Mouse (Mus musculus): ENCODE data around the gene Mlh3. TPM values are rescaled to one million over a fixed set of nuclear protein-coding genes. Genes with fewer than 3 reads are reported as not detected.
A peak's percentile ranks its signal among the peaks of the same experiment; 100 is the strongest.

Mlh3 gene
- polyA plus RNA-seq, 1 experiment from 2014 or later, result 11.8 TPM

DNA sequence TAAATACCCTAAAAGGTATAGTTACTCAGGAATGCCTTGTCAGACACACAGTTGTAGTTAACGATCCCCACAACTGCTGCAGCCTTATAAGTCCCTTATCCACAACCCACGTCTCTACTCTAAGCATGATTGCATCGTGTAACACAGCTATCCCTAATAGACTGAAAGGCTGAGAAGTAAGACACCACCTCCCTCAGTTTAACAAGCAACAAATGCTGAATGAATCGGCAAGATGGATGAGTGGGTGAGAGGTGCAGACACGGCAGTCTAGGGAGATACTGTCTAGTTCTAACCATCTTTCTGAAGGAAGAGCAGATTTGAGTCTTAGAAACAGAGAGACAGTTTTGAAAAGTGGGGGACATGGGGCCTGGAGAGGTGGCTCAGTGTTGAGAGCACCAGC lies 7.2 kb downstream of the Mlh3 start:
- Histone ChIP-seq H3K36me3 (ENCODE audit: control insufficient read depth, insufficient read depth, low read length) (peaks cover under 1% of the 10 kb centered on the region; the same call in 1 of the 2 replicates), H3K4me1 (ENCODE audit: control insufficient read depth, insufficient read depth, low read length) (0 out of 2 replicates have a peak, but pooled peaks cover 6% of the 10 kb centered on the region), H3K9ac (replicated peaks; ENCODE audit: low read depth, low read length) (no peak overlapping the region), H3K4me2 (ENCODE audit: low read depth, low read length) (no peak overlapping the region), H3K27me3 (ENCODE audit: control insufficient read depth, insufficient read depth, low read length) (no peaks in the 10 kb centered on the region), H3K27ac (ENCODE audit: low read depth, low read length) (no peak overlapping the region), H3K9me3 (ENCODE audit: control insufficient read depth, low read length) (no peaks in the 10 kb centered on the region), H3K4me3 (ENCODE audit: low read depth, low read length) (no peak overlapping the region)
- ATAC-seq (ENCODE audit: low read depth), result no peak
- 81% methylated on average over 5 of the region's 5 CpGs for WGBS

DNA sequence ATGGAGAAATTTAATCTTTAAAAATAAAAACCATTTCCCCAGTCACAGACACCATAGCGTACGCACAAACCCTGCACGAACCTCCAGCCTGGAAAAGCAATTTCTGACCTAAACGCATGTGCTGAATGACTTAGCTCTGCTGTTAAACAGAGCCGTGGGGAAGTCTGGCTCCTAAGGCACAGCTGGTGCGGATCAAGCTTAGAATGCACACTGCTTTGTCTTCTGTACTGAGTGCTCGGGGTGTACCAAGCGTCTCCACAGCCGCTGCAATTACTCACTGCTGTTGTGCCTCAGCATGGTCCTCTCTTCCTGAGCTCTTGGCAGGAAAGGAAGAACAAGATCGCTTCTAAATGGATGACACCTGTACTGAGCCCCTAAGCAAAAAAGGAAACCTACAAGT lies 7.9 kb downstream of the Mlh3 start:
- 39% methylated on average over 10 of the region's 10 CpGs for WGBS
- Histone ChIP-seq H3K27me3 (ENCODE audit: control insufficient read depth, insufficient read depth, low read length) (no peaks in the 10 kb centered on the region), H3K9ac (replicated peaks; ENCODE audit: low read depth, low read length) (no peak overlapping the region), H3K36me3 (ENCODE audit: control insufficient read depth, insufficient read depth, low read length) (0 out of 2 replicates have a peak, but pooled peaks cover 5% of the 10 kb centered on the region), H3K4me1 (ENCODE audit: control insufficient read depth, insufficient read depth, low read length) (0 out of 2 replicates have a peak, but pooled peaks cover 6% of the 10 kb centered on the region), H3K27ac (ENCODE audit: low read depth, low read length) (no peak overlapping the region), H3K9me3 (ENCODE audit: control insufficient read depth, low read length) (no peaks in the 10 kb centered on the region), H3K4me3 (ENCODE audit: low read depth, low read length) (no peak overlapping the region), H3K4me2 (ENCODE audit: low read depth, low read length) (no peak overlapping the region)
- no peak for ATAC-seq (ENCODE audit: low read depth)

DNA sequence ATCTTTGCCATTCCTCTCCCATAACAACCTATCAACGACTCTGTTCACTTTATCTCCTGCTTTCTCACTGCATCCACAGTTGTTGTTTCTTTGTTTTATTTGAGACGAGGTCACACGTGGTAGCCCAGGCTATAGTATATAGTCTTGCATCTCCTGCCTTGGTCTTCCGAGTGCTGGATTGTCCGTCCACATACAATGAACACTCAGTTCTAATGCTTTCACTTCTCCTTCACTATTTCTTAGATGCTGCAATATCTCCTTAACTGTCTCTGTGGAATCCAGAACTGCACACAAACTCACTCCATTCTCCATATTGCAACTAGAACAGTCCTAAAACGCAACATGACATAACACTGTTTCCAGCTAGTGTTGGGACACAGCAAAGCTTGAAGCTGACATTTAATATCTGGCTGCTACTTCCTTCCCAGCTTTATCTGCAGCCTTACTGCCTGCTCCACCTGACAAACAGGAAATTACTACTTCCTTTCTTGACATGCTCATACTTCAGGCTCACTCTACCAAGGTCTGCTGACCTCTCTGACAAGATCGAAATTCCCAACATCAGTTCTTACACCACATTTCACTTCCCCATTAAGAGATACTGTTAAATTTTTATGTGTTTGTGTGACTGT lies 13.3 kb downstream of the Mlh3 start:
- no peaks in the 10 kb centered on the region for H3K27me3 ChIP-seq (ENCODE audit: control insufficient read depth, insufficient read depth, low read length)
- H3K9me3 ChIP-seq (ENCODE audit: control insufficient read depth, low read length), result no peaks in the 10 kb centered on the region
- 87% methylated on average over 7 of the region's 7 CpGs for WGBS
- H3K4me3 ChIP-seq (ENCODE audit: low read depth, low read length), result no peak overlapping the region
- no peaks in the 10 kb centered on the region for H3K4me1 ChIP-seq (ENCODE audit: control insufficient read depth, insufficient read depth, low read length)
- no peak overlapping the region for H3K27ac ChIP-seq (ENCODE audit: low read depth, low read length)
- ATAC-seq (ENCODE audit: low read depth), result no peak
- 0 out of 2 replicates have a peak, but pooled peaks cover 5% of the 10 kb centered on the region for H3K36me3 ChIP-seq (ENCODE audit: control insufficient read depth, insufficient read depth, low read length)
- H3K4me2 ChIP-seq (ENCODE audit: low read depth, low read length), result no peak overlapping the region
- H3K9ac ChIP-seq (replicated peaks; ENCODE audit: low read depth, low read length), result no peak overlapping the region

DNA sequence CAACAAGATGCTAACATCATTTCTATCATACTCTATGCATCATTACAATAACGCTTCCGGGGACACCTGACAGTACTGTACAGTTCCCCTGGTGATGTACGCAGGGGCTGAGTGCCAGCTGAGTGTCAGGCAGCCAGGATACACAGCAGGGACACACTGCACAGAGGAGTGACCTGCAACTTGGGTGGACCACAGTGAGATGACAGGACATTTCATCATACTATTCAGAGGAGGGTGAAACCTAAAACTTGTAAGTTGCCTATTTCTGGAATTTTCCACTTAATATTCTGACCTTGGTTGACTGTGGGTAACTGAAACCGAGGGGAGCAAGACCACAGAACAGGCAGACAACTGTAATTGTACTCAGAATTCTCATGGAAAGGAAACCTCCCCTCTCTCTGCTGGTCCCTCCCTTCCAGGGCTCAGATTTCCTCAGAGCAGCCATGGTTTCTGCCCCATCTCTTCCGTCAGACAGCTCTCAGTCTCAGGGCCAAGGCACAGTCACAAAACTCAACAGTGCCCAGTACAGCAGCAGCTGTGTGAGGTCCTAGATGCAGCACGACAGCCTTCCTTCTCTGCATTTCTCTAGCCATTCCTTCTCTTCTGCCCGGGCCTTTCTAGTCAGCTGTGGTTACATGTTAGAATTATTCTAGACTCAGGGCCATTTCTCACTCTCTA lies 14.2 kb downstream of the Mlh3 start:
- Histone ChIP-seq H3K9ac (replicated peaks; ENCODE audit: low read depth, low read length) (no peak overlapping the region), H3K4me1 (ENCODE audit: control insufficient read depth, insufficient read depth, low read length) (no peaks in the 10 kb centered on the region), H3K27me3 (ENCODE audit: control insufficient read depth, insufficient read depth, low read length) (no peaks in the 10 kb centered on the region), H3K27ac (ENCODE audit: low read depth, low read length) (no peak overlapping the region), H3K4me2 (ENCODE audit: low read depth, low read length) (no peak overlapping the region), H3K9me3 (ENCODE audit: control insufficient read depth, low read length) (no peaks in the 10 kb centered on the region), H3K36me3 (ENCODE audit: control insufficient read depth, insufficient read depth, low read length) (0 out of 2 replicates have a peak, but pooled peaks cover 5% of the 10 kb centered on the region), H3K4me3 (ENCODE audit: low read depth, low read length) (no peak overlapping the region)
- no peak for ATAC-seq (ENCODE audit: low read depth)
- 69% methylated on average over 7 of the region's 7 CpGs for WGBS

DNA sequence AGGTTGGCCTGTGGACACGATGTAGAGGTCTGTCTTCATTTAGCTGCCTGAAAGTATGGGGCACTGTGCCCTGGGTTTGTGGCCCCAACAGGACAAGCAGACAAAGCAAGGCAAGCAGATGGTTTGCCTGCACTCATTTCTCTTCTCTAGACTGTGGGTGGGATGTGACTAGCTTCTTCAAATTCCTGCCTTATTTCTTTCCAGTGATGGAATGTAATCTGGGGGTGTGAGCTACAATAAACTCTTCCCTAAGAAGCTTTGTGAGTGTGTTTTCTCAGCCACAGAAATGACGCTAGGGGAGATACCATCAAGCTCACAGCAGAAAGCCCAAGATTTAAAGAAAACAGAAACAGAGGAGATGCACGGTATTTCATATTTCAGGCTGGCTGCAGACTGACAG lies 18.3 kb downstream of the Mlh3 start:
- no peak overlapping the region for H3K4me2 ChIP-seq (ENCODE audit: low read depth, low read length)
- no peak overlapping the region for H3K27ac ChIP-seq (ENCODE audit: low read depth, low read length)
- H3K4me3 ChIP-seq (ENCODE audit: low read depth, low read length), result no peak overlapping the region
- WGBS, result 90% methylated on average over 3 of the region's 3 CpGs
- no peaks in the 10 kb centered on the region for H3K27me3 ChIP-seq (ENCODE audit: control insufficient read depth, insufficient read depth, low read length)
- no peaks in the 10 kb centered on the region for H3K36me3 ChIP-seq (ENCODE audit: control insufficient read depth, insufficient read depth, low read length)
- ATAC-seq (ENCODE audit: low read depth), result no peak
- no peaks in the 10 kb centered on the region for H3K4me1 ChIP-seq (ENCODE audit: control insufficient read depth, insufficient read depth, low read length)
- no peaks in the 10 kb centered on the region for H3K9me3 ChIP-seq (ENCODE audit: control insufficient read depth, low read length)
- H3K9ac ChIP-seq (replicated peaks; ENCODE audit: low read depth, low read length), result no peak overlapping the region

DNA sequence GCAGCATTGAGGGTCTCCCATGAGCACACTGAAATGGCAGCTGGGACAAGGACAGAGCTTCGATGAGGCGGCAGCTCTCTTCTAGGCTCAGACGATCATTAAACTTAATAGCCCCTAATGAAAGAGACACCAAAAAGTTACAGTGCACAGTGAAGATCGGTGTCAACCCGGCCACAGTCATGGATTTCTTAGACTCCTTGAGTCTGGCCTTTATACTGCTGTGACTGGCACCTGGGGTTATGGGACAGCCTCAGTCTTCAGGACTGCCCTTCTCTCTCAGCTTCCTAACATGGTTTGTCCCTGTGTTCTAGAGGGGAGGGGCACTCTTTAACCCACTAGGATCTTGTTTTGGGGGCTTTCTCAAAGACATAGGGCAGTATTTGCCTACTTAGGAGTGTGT lies 32.8 kb downstream of the Mlh3 start:
- no peak overlapping the region for H3K4me2 ChIP-seq (ENCODE audit: low read depth, low read length)
- no peaks in the 10 kb centered on the region for H3K27me3 ChIP-seq (ENCODE audit: control insufficient read depth, insufficient read depth, low read length)
- no peak for ATAC-seq (ENCODE audit: low read depth)
- no peak overlapping the region for H3K4me3 ChIP-seq (ENCODE audit: low read depth, low read length)
- H3K9ac ChIP-seq (replicated peaks; ENCODE audit: low read depth, low read length), result no peak overlapping the region
- 22% methylated on average over 5 of the region's 5 CpGs for WGBS
- H3K36me3 ChIP-seq (ENCODE audit: control insufficient read depth, insufficient read depth, low read length), result 0 out of 2 replicates have a peak, but pooled peaks cover 8% of the 10 kb centered on the region
- no peak overlapping the region for H3K27ac ChIP-seq (ENCODE audit: low read depth, low read length)
- H3K4me1 ChIP-seq (ENCODE audit: control insufficient read depth, insufficient read depth, low read length), result no peaks in the 10 kb centered on the region
- H3K9me3 ChIP-seq (ENCODE audit: control insufficient read depth, low read length), result no peaks in the 10 kb centered on the region

DNA sequence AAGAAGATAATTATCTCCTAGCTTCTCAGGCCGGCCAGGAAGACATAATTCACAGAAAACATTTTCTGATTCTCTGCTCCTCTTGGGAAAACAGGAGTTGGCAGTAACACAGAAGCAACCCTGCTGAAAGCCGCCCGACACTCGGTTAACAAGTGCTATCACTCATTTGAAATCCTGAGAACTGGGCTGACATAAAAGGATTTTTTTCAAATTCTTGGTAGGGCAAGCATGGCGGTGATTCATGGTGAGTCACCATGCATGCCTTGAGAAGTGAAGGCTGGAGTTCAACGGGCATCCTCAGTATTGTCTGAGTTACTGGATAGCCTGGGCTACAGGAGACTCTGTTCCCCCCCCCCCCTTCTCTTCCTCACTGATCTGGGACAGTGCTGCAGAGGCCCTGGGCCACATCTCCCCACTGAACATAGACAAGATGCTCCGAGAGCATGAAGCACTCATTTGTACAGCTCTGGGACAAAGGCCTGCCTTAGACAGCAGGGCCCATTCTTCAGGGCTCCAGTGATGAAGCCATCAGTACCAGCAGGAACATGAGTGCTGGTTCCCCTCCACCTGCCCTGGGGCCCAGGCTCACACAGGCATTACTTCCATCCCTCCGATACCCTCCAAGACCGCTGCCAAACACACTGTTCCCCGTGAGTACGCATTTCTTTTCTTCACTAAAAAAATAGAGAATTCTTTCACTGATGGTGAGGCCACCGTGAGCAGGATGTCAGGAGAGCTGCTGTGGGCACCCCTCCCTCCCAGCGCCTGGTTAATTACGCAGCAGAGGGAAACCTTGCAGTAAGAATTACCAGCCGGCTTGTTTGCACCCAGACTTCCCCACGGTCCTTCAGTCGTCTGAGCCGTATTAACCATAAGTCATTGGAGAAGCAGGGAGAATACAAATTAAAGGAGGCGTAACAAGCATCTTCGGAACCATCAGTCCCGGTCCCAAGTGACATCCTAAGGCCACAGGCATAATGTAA lies 36.7 kb downstream of the Mlh3 start:
- no peak overlapping the region for H3K4me2 ChIP-seq (ENCODE audit: low read depth, low read length)
- no peak overlapping the region; the same call in 1 of the 2 replicates for H3K9ac ChIP-seq (replicated peaks; ENCODE audit: low read depth, low read length)

DNA sequence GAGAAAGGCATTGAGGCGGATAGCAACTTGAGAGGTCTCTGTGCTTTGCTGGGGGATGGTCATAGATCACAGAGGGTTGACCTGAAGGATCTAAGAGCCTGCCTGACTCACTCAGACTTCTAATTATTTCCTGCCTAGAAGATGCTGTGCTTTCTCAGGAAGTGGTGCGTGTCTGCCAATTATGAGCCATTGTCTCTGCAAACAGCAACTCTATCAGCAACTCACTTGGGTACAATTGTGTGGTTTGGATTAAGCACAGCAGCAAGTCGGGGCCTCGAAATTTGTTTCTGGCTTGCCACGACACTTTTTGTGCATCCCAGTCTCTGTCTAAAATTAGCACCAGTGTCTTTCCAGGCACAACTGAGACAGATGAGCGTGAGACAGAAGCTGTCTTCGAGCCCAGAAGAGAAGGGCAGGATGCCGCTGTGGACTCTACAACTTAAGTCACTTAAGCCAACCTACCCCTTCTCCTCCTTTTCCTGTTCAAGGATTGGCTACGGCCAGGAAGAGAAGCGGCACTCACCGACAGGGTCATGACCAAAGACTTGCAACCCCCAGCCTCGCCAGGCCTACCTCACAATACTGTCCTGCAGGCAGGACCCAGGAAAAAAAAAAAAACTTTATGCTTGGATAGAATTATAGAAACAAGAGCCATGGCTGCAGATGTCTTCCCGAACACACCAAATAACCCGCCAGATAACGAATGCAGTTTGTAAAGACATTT lies 42.4 kb downstream of the Mlh3 start:
- no peak overlapping the region for H3K4me2 ChIP-seq (ENCODE audit: low read depth, low read length)
- peaks cover 30% of the 10 kb centered on the region for H3K36me3 ChIP-seq (ENCODE audit: control insufficient read depth, insufficient read depth, low read length)
- H3K4me1 ChIP-seq (ENCODE audit: control insufficient read depth, insufficient read depth, low read length), result no peaks in the 10 kb centered on the region
- no peak overlapping the region for H3K27ac ChIP-seq (ENCODE audit: low read depth, low read length)
- ATAC-seq (ENCODE audit: low read depth), result no peak
- no peaks in the 10 kb centered on the region for H3K9me3 ChIP-seq (ENCODE audit: control insufficient read depth, low read length)
- no peak overlapping the region for H3K4me3 ChIP-seq (ENCODE audit: low read depth, low read length)
- 82% methylated on average over 15 of the region's 15 CpGs for WGBS
- H3K27me3 ChIP-seq (ENCODE audit: control insufficient read depth, insufficient read depth, low read length), result no peaks in the 10 kb centered on the region
- no peak overlapping the region for H3K9ac ChIP-seq (replicated peaks; ENCODE audit: low read depth, low read length)

More for the DNA sequence above, 36.7 kb downstream of the Mlh3 start:
- H3K4me1 ChIP-seq (ENCODE audit: control insufficient read depth, insufficient read depth, low read length), result no peaks in the 10 kb centered on the region
- H3K4me3 ChIP-seq (ENCODE audit: low read depth, low read length), result no peak overlapping the region
- H3K27ac ChIP-seq (ENCODE audit: low read depth, low read length), result peak overlapping the region; percentile 71
- H3K36me3 ChIP-seq (ENCODE audit: control insufficient read depth, insufficient read depth, low read length), result no peaks in the 10 kb centered on the region
- H3K9me3 ChIP-seq (ENCODE audit: control insufficient read depth, low read length), result no peaks in the 10 kb centered on the region
- WGBS, result 40% methylated on average over 21 of the region's 21 CpGs
- H3K27me3 ChIP-seq (ENCODE audit: control insufficient read depth, insufficient read depth, low read length), result no peaks in the 10 kb centered on the region
- peak; percentile 49 for ATAC-seq (ENCODE audit: low read depth)

Measured in neural tube, embryonic 14.5 days (tissue).